Mouse (Mus musculus): ENCODE measurements around the gene 2010109A12Rik.

The 2010109A12Rik gene

DNA sequence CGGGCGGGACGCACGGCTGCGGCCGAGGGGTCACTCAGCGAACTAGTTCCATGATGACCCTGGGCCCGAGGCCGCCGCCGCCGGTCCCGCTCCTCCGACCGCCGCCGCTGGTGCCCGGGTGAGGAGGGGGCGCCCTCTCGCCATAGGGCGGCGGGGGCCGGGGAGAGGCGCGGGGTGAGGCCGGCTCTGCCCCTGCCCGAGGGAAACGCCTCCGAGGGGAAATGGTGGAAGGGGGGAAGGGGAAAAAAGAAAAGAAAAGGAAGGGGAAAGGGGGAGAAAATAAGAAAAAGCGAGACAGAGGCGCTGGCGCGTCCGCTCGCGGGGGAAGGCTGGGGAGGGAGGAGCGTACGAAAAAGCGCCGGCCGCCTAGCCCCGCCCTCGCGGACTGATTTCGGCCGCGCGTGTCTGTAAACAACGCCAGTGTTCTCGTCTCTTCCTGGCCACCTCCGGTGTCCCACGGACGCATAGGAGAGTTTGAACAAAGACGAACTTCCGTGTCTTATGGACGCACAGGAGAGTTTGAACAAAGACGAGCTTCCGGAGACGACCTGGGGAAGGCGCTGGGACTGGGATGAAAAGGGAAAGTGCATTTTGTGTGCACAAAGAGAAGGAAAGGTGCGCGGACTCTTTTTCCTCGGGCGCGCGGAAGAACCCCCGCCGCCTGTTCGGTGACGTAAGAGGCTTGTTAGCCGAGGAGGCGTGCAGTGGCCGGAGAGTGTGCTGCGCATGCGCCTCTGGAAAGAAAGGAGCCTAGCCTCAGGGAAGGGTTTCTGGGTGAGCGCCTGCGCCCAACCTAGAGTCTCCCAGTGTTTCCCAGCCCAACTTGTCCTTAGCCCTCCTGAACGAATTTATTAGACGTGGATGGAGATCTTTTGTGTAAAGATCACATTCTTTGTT lies at the start of gene 2010109A12Rik, which contains the start of gene Ccni:
Gene 2010109A12Rik (plus strand): TSS at position 410 of the 897 bp plus-strand sequence.
Gene Ccni (minus strand): TSS at position 387 of the 897 bp plus-strand sequence.
- peak; percentile 97 for ATAC-seq (ENCODE audit: insufficient number of reproducible peaks, low FRiP score, low TSS enrichment)

DNA sequence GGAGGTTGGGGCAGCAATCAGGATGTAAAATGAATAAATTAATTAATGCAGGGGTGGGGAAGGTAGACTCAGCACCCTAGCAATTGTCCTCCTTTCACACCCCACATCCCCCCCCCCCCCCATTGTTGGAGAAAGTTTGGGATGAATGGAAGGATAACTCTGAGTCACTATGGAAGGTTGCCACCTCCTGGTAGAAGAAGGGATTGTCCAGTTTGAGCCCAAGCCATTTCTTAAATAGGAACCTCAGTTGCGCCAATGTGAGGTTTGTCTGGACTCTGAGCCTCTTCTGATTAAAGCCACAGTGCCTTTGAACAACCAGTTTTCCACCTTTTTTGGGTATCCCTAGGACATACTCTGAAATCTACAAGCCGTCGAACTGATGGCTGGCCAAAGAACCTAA lies 42.8 kb upstream of the 2010109A12Rik start:
- no peak for ATAC-seq (ENCODE audit: insufficient number of reproducible peaks, low FRiP score, low TSS enrichment)

DNA sequence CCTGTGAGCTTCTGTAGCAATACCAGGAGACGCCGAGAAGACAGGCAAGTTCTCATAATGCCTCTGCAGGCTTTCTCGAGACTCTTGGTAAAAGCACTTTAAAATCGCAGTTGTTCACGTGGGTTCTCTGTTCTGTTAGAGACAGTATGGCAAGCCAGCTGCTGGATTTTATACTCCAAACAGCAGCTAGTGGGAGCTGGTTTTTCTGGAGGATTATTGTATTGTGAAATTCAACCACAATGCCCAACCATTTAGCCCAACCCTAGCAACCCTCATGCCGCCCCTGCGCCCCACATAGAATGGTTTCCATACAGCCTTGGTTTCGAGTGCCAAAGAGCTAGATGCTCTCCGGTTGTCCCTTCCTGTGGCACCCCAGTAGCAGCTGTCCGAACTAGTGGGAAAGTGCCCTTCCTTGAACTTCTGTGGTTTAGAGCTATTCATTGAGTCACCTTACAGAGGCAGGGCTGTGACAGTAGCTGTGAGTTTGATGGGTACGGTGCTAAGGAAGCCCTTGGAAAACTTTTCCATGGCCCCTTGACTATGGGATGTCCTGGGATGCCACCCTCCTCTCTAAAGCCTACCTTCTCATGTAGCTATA lies 38.3 kb upstream of the 2010109A12Rik start:
- ATAC-seq (ENCODE audit: insufficient number of reproducible peaks, low FRiP score, low TSS enrichment): no peak

DNA sequence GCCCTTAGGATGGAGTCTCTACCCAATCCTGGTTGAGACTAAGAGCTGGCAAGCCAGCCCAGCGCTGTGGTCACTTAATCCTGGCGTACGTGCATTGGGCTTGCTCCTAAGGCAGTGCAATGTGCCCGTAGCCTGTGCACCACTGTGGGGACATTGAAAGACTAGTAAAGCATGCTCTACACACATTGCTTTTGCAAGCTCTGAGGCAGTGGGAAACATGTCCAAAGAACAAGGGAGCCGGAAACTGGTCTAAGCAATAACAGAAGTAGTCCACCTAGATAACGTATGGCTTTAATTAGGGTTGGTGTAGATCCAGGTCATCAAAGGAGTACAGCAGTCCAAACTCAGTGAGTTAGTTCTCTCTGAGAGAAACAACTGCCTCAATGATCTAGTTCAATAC lies 37.7 kb upstream of the 2010109A12Rik start:
- ATAC-seq (ENCODE audit: insufficient number of reproducible peaks, low FRiP score, low TSS enrichment): no peak

DNA sequence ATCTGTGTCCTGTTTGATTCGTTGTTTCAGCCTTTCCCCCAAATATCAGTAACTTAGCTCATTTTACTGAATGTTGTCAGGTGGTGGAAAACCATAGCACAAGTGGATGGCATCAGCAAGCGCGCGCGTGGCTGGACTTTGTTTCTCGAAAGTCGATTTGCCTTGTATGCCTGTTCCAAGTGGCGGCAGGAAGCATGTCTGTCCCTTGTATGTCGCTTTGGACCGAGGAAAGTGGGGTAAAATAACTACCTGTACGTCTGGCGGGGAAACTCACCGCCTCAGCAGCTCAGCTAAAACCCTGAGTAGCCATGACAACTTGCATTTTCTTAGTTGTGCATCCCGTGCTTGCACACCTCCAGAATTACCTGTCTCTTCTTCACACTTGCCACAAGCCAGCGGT lies 34.9 kb upstream of the 2010109A12Rik start:
- no peak for ATAC-seq (ENCODE audit: insufficient number of reproducible peaks, low FRiP score, low TSS enrichment)

DNA sequence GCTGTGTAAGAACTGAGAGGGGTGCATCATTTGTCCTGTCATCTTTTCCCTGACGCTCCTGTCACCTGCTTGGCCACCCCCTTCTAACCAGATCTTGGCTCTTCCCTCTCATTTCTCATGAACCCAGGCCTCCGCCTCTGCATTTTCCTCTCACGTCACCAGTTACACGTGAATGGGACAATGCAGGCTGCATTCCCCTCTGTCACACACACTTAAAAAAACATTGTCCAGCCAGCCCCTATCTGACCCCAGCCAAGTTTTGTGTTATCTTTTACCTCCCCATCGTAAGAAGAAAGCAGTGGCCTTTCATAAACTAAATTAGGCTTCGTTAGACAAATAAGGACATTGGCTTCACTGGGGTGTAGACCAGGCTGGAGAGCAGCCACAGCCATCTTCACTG lies 33.8 kb upstream of the 2010109A12Rik start:
- ATAC-seq (ENCODE audit: insufficient number of reproducible peaks, low FRiP score, low TSS enrichment): no peak

DNA sequence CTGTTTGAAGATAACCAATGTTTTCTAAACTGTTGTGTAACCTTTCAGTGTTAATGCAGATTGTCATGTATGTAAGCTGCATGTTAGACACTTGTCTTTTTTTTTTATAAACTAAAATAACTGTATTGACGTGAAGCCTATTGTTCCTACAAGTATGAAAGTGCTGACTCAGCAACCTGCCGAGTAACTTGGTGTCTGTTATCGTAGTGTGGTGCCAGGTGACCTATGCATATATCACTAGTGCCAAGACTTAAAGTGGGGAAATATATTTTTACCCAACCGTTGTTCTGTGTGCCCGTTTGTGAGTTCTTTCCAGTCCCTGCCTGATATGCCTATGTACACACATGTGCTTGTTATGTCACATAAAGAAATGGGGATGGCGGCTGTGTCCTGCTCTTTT lies 31.6 kb upstream of the 2010109A12Rik start:
- ATAC-seq (ENCODE audit: insufficient number of reproducible peaks, low FRiP score, low TSS enrichment): no peak

DNA sequence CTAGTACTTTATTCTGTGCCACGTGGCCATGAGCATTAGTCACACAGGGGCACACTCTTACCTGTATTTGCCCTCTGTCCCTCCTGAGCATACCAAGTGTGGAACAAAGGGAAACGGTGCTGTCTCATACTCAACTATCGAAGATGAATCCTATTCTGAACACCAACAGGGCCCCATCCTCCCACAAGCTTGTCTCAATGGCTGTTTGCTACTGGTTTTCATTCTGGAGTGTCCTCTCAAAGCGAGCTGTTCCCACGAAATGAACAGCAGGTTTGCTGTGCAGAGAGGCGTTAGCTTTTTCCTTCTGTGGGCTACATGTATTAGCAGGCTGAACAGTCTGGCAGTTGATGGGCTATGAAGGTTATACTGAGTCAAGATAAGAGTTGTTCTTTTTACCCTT lies 27.7 kb upstream of the 2010109A12Rik start:
- no peak for ATAC-seq (ENCODE audit: insufficient number of reproducible peaks, low FRiP score, low TSS enrichment)

DNA sequence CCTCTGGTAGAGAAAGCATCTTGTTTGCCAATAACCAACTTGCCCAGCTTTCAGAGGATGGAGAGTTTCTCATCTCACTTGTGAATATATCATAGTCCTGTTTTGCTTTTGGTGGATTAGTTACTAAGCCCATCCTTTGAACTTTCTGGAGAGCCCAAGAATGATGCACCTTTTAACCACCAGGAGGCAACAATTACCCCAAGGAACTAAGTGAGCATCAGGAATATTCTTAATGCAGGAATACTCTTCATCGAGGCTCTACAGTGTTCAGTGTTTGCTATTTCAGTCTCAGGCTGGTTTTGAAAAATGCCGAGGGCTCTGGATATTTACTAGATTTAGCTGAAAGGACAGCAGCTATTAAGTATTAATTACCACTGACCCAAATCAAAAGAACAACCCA lies 26.1 kb upstream of the 2010109A12Rik start:
- ATAC-seq (ENCODE audit: insufficient number of reproducible peaks, low FRiP score, low TSS enrichment): no peak

DNA sequence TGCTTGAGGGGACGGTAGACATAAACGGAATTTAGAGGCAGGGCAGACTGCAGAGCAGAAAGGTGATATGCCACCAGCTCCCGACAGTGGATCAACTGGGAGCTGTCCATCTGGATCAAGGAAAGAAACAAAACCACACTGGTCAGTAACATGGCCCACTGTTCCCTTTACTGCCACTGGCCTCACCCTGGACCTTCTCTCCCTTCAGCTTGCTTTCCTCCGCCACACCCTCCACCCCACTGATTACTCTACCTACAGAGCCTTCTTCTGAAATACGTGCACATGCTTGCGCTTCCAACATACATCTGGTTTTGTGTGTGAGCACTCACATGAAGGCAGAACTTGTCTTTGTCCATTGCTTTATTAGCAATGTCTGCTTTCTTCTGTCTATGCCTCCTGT lies 23.0 kb upstream of the 2010109A12Rik start:
- ATAC-seq (ENCODE audit: insufficient number of reproducible peaks, low FRiP score, low TSS enrichment): no peak

DNA sequence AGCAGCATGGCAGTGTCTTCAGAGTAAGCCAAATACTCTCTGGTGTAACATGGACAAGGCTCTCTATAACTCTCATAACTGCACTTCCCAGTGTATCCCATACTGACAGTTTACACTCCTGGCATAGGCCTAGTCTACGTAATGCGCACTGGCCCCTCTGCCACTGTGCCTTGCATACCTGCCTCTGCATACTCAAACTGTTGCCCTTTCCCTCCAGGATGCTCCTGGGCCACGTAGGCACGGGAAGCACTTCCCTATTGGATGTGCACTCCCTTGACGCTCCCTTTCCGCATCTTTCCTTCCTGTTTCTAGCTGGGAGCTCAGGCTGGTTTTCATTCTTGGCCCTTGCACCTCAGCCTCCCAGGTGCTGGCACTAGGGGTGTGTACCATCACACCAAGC lies 21.8 kb upstream of the 2010109A12Rik start:
- ATAC-seq (ENCODE audit: insufficient number of reproducible peaks, low FRiP score, low TSS enrichment): no peak

DNA sequence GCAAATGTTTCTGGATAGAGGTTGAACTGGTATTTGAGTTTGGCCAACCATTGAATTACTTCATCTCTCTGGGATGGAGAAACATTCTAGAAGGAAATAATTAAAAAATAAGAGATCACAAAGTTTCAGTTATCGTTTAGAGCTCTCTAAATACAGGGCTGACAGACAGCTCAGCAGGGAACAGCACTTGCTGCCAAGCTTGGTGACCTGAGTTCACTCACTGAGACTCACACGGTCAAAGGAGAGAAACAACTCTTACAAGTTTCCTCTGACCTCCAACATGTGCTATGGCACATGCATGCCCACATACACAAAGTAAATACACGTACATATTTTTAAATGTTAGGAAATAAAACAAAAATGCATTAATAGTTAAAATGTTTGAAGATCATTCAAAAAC lies 16.7 kb upstream of the 2010109A12Rik start:
- ATAC-seq (ENCODE audit: insufficient number of reproducible peaks, low FRiP score, low TSS enrichment): no peak

DNA sequence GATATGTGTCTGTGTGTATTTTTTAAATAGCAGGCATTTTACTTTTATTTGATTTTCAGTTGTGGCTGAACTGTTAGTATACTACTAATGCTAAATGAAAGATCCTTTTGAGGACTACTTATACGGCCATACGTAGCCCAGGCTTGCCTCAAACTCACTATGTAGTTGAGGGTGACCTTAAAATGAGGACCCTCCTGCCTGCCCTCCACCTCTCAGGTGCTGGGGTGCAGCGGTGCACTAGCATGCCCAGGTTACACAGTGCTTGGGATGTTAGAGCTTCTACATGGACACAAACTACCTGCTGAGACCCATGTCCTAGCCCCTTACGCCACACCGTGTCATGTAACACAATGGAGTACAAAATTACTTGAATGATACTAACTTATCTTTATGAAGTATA lies 15.9 kb upstream of the 2010109A12Rik start:
- ATAC-seq (ENCODE audit: insufficient number of reproducible peaks, low FRiP score, low TSS enrichment): no peak

DNA sequence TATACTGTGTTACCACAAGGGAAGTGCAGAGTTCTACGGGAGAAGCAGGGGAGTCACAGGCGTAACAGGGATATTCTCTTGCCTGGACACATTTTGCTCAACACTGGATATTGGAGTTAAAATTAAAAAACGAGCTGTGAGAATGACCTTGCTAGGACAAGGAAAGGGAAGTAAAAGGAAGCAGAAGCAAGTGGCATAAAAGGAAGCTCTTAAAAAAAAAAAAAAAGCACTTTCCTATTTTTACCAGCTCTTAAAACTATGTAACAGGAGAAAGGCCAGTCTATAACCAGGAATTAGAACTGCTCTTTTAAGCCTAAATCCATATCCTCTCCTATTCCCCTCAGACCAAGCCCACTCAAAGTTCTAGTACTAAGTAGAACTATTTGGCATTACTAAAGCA lies 8.1 kb upstream of the 2010109A12Rik start:
- no peak for ATAC-seq (ENCODE audit: insufficient number of reproducible peaks, low FRiP score, low TSS enrichment)

DNA sequence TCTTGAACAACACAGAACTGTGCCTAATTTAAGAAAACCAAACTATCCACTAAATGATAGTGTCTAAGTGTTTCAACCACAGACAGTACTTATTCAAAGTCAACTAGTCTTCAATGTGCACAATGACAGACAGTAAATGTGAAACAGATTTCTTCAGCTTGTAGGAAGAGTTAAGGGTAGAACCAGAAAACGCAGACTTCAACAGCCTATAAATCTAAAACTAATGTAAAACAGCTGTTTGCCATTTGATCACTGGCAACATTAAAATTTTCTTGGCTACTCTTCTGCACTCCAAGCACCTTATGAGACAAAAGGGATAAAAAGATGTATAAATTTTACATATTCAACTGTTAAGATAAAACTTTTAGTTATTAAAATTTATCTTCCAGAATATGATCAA lies 5.1 kb upstream of the 2010109A12Rik start:
- ATAC-seq (ENCODE audit: insufficient number of reproducible peaks, low FRiP score, low TSS enrichment): no peak

DNA sequence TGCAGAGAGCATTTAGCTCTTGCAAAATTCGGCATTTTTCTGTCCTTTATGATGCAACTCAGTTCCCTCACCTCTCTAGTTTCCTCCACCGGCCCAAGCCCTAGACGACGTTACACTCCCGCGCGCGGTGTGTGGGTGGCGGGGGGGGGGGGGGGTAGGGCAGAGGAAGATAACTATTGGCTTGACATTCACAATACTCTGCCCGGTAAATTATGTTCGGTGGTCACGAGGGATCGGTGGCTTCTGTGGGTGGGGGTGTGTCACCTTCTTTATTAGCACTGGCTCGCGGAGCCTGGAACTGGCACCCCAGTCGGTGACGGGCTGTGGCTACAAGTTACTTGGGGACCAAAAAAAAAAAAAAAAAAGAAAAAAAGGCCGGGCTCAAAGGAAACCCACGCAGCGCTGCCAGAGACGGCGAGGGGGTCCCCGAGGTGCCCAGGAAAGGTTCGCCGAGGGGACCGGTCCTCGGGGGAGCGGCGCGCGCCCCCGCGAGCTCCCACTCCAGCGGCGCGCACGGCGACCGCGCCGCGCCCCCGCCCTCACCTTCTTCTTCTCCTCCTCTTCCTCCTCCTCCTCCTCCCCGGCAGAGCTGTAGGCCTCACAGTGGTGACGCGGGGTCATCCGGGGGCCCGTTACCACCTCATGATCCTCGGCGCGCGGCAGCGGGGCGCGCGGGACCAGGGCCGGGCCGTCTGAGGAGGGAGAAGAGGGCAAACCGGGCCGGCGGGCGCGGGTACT lies 778 bp upstream of the 2010109A12Rik start:
- peak; percentile 5 for ATAC-seq (ENCODE audit: insufficient number of reproducible peaks, low FRiP score, low TSS enrichment)

DNA sequence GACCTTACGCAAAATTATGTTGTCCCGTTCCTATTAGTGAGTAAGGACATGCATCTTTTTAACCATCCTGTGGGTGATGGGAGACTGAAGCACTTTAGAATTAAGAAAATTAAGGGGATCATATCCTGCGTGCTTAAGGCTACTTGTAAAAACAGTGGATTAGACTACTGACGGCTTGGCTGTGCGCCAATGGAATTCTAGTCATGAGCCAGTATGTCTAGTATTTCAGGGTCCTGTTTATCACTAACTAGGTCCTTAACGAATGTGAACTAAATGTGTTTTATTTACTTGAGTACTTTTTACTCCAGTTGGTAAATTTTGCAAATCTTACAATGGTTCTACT lies 659 bp downstream of the 2010109A12Rik start:
- ATAC-seq (ENCODE audit: insufficient number of reproducible peaks, low FRiP score, low TSS enrichment): no peak; the same call in 1 of the 2 replicates

DNA sequence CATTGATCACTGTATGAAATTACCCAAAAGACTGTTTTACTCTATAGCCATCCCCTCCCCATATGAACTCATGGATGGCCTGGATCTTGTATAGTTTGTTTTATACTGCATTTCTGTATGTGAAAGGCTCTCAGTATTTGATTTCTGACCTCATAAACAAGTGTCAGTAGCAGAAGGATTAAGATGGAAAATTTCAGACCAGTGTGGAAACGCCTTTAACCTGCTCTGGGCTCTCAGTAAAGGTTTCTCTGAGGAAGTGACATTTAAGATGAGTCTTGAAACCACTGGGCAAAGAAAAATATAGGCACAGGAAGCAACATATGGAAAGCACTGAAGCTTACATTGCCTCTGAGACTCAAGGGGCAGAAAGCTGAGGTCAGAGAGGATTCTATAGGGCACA lies 1.2 kb downstream of the 2010109A12Rik start:
- no peak for ATAC-seq (ENCODE audit: insufficient number of reproducible peaks, low FRiP score, low TSS enrichment)

DNA sequence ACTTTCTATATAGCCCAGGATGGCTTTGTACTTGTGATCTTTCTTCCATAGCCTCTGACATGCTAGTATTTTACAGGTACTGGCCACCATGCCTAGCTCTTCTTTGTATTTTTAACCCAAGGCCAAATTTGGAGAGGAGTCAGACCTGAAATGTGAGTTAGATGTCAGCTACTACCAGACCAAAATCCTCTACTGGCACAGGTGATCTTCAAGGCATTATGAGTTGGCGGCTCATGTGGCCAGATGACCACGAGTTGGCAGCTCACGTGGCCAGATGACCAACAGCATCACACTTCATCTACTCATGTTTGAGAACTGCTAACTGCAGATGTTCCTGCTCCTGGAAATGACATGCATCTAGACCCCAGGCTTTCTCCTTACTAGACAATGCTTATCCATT lies 12.1 kb downstream of the 2010109A12Rik start:
- no peak for ATAC-seq (ENCODE audit: insufficient number of reproducible peaks, low FRiP score, low TSS enrichment)

DNA sequence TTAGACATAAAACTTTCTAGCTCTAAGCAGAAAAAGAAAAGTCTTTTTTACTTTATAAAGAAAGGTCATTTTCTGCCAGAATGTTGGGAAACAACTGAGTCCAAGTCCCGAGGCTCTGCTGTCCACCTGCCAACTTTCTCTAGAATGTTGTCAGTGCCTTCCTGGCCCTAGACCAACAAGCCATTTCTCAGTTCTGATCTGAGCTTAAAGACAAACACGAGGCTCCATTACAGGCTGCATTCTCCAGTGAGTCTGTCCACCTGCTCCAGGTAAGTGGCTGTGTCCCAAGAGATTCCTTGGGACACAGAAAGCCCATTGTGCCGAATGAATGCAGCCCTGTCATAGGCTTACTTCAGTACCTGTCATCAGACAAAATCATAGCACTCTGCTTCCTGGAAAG lies 15.3 kb downstream of the 2010109A12Rik start:
- peak; percentile 36; the same call in 1 of the 2 replicates for ATAC-seq (ENCODE audit: insufficient number of reproducible peaks, low FRiP score, low TSS enrichment)

DNA sequence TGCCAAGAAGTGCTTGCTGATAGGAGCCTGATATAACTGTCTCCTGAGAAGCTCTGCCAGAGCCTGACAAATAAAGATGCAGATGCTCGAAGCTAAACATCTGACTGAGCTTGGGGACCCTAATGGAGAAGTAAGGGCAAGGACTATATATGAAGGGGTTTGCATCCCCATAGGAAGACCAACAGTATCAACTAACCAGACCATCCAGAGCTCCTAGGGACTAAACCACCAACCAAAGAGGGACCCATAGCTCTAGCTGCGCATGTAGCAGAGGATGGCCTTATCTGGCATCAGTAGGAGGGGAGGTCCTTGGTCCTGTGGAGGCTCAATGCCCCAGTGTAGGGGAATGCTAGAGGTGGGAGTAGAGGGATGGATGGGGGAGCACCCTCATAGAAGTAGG lies 18.2 kb downstream of the 2010109A12Rik start:
- no peak for ATAC-seq (ENCODE audit: insufficient number of reproducible peaks, low FRiP score, low TSS enrichment)
